Mouse (Mus musculus) heart, embryonic 10.5 days (tissue): ENCODE data around the gene Exosc1. TPM values are rescaled to one million over a fixed set of nuclear protein-coding genes. Genes with fewer than 3 reads are reported as not detected.
A peak's percentile ranks its signal among the peaks of the same experiment; 100 is the strongest.

Experiments
- DNase-seq: peaks from one replicate; pipeline ENCODE4 v3.0.0-alpha.2; 2017; ENCODE audit warnings: low spot score
- H3K27ac ChIP-seq: fragments of 300-500 bp; sonication (generic); 2 replicates; pipeline ENCODE4 v1.5.1; 2016; ENCODE audit warnings: mild to moderate bottlenecking
- H3K27me3 ChIP-seq: fragments of 300-500 bp; sonication (generic); 2 replicates; pipeline ENCODE4 v1.6.1; 2016; ENCODE audit warnings: mild to moderate bottlenecking; ENCODE audit not compliant: poor library complexity, insufficient read depth, severe bottlenecking
- H3K36me3 ChIP-seq: fragments of 300-500 bp; sonication (generic); 2 replicates; pipeline ENCODE4 v1.6.1; 2016; ENCODE audit warnings: mild to moderate bottlenecking, moderate library complexity
- H3K4me1 ChIP-seq: fragments of 300-500 bp; sonication (generic); 2 replicates; pipeline ENCODE4 v1.6.1; 2016; ENCODE audit warnings: mild to moderate bottlenecking
- H3K4me3 ChIP-seq: fragments of 300-500 bp; sonication (generic); 2 replicates; pipeline ENCODE4 v1.5.1; 2016; ENCODE audit warnings: mild to moderate bottlenecking, moderate library complexity
- H3K9me3 ChIP-seq: fragments of 300-500 bp; sonication (generic); 2 replicates; pipeline ENCODE4 v1.6.1; 2016; ENCODE audit warnings: mild to moderate bottlenecking, moderate library complexity
- WGBS: fragments of 180-500 bp; shearing (Covaris S2); methylation state at CpG from one replicate; pipeline ENCODE4 v1.1.7; 2016; 5-methylcytosine and 5-hydroxymethylcytosine counted together
- polyA plus RNA-seq: library from polyadenylated mRNA; unstranded; fragments of >200 nt; fragmentation: Nextera tagmentation; extraction: Ambion mirVana; gene quantifications from 2 replicates; pipeline ENCODE4 v1.2.1, GENCODE M21; 2016

The Exosc1 gene
- 60.1 and 78.1 TPM in 2 replicates for polyA plus RNA-seq

- WGBS, result under 1% methylated on average over 47 of the region's 47 CpGs
- Histone ChIP-seq H3K4me1 (peaks cover 14% of the 10 kb centered on the region), H3K27ac (peak within 1 kb of the TSS; percentile 86), H3K36me3 (peaks cover 48% of the 10 kb centered on the region), H3K9me3 (no peaks in the 10 kb centered on the region), H3K4me3 (peak within 1 kb of the TSS; percentile 86), H3K27me3 (no peaks in the 10 kb centered on the region)
- peak; percentile 99 for DNase-seq
Measured at GRCm38 (mm10) chr19:41933179-41934086, at the start of gene Exosc1, which contains the start of gene Zdhhc16. Exosc1 (minus strand) TSS chr19:41933423. Zdhhc16 (plus strand) TSS chr19:41933480.

GRCm38 (mm10) chr19:41982791-41983150 lies 49.5 kb upstream of the Exosc1 start:
- Histone ChIP-seq H3K27me3 (0 out of 2 replicates have a peak, but pooled peaks cover 4% of the 10 kb centered on the region), H3K4me3 (peak overlapping the region; percentile 95), H3K4me1 (peaks cover 16% of the 10 kb centered on the region), H3K27ac (peak overlapping the region; percentile 93; the same call in 1 of the 2 replicates), H3K36me3 (no peaks in the 10 kb centered on the region), H3K9me3 (no peaks in the 10 kb centered on the region)
- WGBS, result 4% methylated on average over 4 of the region's 4 CpGs
- DNase-seq, result no peak

- Histone ChIP-seq H3K27me3 (0 out of 2 replicates have a peak, but pooled peaks cover 4% of the 10 kb centered on the region), H3K27ac (peak overlapping the region; percentile 93), H3K4me3 (peak overlapping the region; percentile 95), H3K4me1 (peaks cover 16% of the 10 kb centered on the region), H3K9me3 (no peaks in the 10 kb centered on the region), H3K36me3 (no peaks in the 10 kb centered on the region)
- peak; percentile 80 for DNase-seq
- under 1% methylated on average over 74 of the region's 74 CpGs for WGBS
Measured at GRCm38 (mm10) chr19:41981931-41982790, 48.9 kb upstream of the Exosc1 start.

- Histone ChIP-seq H3K27ac (peak within 1 kb of the TSS; percentile 93), H3K4me3 (peak within 1 kb of the TSS; percentile 95), H3K27me3 (0 out of 2 replicates have a peak, but pooled peaks cover 4% of the 10 kb centered on the region), H3K9me3 (no peaks in the 10 kb centered on the region), H3K36me3 (no peaks in the 10 kb centered on the region), H3K4me1 (peaks cover 16% of the 10 kb centered on the region)
- under 1% methylated on average over 27 of the region's 33 CpGs for WGBS
- DNase-seq, result no peak
Measured at GRCm38 (mm10) chr19:41981595-41981927, 48.3 kb upstream of the Exosc1 start, which contains the start of gene Ubtd1. Ubtd1 (plus strand) TSS chr19:41981763.

GRCm38 (mm10) chr19:41980819-41981594 lies 47.8 kb upstream of the Exosc1 start, which contains the start of gene Mms19:
Mms19 (minus strand) TSS chr19:41981157.
- Histone ChIP-seq H3K36me3 (no peaks in the 10 kb centered on the region), H3K27me3 (0 out of 2 replicates have a peak, but pooled peaks cover 4% of the 10 kb centered on the region), H3K4me1 (peaks cover 16% of the 10 kb centered on the region), H3K9me3 (no peaks in the 10 kb centered on the region), H3K4me3 (peak within 1 kb of the TSS; percentile 95), H3K27ac (peak within 1 kb of the TSS; percentile 93)
- DNase-seq, result peak; percentile 99
- WGBS, result under 1% methylated on average over 61 of the region's 68 CpGs

GRCm38 (mm10) chr19:41980422-41980818 lies 47.2 kb upstream of the Exosc1 start:
- H3K27me3 ChIP-seq, result 0 out of 2 replicates have a peak, but pooled peaks cover 4% of the 10 kb centered on the region

GRCm38 (mm10) chr19:41973891-41974794 lies 40.9 kb upstream of the Exosc1 start:
- no peaks in the 10 kb centered on the region for H3K9me3 ChIP-seq
- H3K27me3 ChIP-seq, result no peaks in the 10 kb centered on the region
- no peak overlapping the region for H3K4me3 ChIP-seq
- H3K27ac ChIP-seq, result no peak overlapping the region
- DNase-seq, result no peak
- H3K4me1 ChIP-seq, result no peaks in the 10 kb centered on the region
- 70% methylated on average over 13 of the region's 13 CpGs for WGBS
- peaks cover 8% of the 10 kb centered on the region for H3K36me3 ChIP-seq

More at GRCm38 (mm10) chr19:41980422-41980818, 47.2 kb upstream of the Exosc1 start:
- DNase-seq, result peak; percentile 87
- 0% methylated on average over 16 of the region's 16 CpGs for WGBS
- Histone ChIP-seq H3K4me3 (peak overlapping the region; percentile 95), H3K4me1 (peaks cover 16% of the 10 kb centered on the region), H3K36me3 (no peaks in the 10 kb centered on the region), H3K27ac (peak overlapping the region; percentile 93), H3K9me3 (no peaks in the 10 kb centered on the region)

- 92% methylated on average over 7 of the region's 7 CpGs for WGBS
- no peak for DNase-seq
- Histone ChIP-seq H3K36me3 (peaks cover 47% of the 10 kb centered on the region), H3K4me1 (no peaks in the 10 kb centered on the region), H3K27ac (no peak overlapping the region), H3K9me3 (no peaks in the 10 kb centered on the region), H3K4me3 (no peak overlapping the region), H3K27me3 (no peaks in the 10 kb centered on the region)
Measured at GRCm38 (mm10) chr19:41969618-41970017, 36.4 kb upstream of the Exosc1 start.

GRCm38 (mm10) chr19:41953574-41953973 lies 20.4 kb upstream of the Exosc1 start:
- H3K4me3 ChIP-seq, result no peak overlapping the region
- 80% methylated on average over 3 of the region's 3 CpGs for WGBS
- no peaks in the 10 kb centered on the region for H3K4me1 ChIP-seq
- no peak overlapping the region for H3K27ac ChIP-seq
- no peak for DNase-seq
- H3K36me3 ChIP-seq, result peaks cover 96% of the 10 kb centered on the region
- H3K27me3 ChIP-seq, result no peaks in the 10 kb centered on the region
- H3K9me3 ChIP-seq, result no peaks in the 10 kb centered on the region

GRCm38 (mm10) chr19:41952287-41952686 lies 19.1 kb upstream of the Exosc1 start:
- DNase-seq, result no peak
- WGBS, result 79% methylated on average over 4 of the region's 4 CpGs

GRCm38 (mm10) chr19:41943841-41944240 lies 10.6 kb upstream of the Exosc1 start:
- Histone ChIP-seq H3K4me3 (no peak overlapping the region), H3K27ac (no peak overlapping the region), H3K27me3 (no peaks in the 10 kb centered on the region), H3K4me1 (no peaks in the 10 kb centered on the region), H3K36me3 (peaks cover 97% of the 10 kb centered on the region), H3K9me3 (no peaks in the 10 kb centered on the region)
- no peak for DNase-seq
- WGBS, result 84% methylated on average over 7 of the region's 7 CpGs

More at GRCm38 (mm10) chr19:41952287-41952686, 19.1 kb upstream of the Exosc1 start:
- Histone ChIP-seq H3K4me3 (no peak overlapping the region), H3K27me3 (no peaks in the 10 kb centered on the region), H3K36me3 (peaks cover 98% of the 10 kb centered on the region), H3K9me3 (no peaks in the 10 kb centered on the region), H3K4me1 (no peaks in the 10 kb centered on the region), H3K27ac (no peak overlapping the region)
